Mouse (Mus musculus) forebrain, embryonic 12.5 days (tissue): ENCODE data around the gene 4932414N04Rik. TPM values are rescaled to one million over a fixed set of nuclear protein-coding genes. Genes with fewer than 3 reads are reported as not detected.
A peak's percentile ranks its signal among the peaks of the same experiment; 100 is the strongest.

Experiments
- ATAC-seq: fragments of 200-750 bp; cut with Nextera tagmentation; 2 replicates; pipeline ENCODE4 v1.8.0; 2017; ENCODE audit warnings: moderate TSS enrichment; ENCODE audit not compliant: low FRiP score
- H3K27ac ChIP-seq: fragments of 300-500 bp; sonication (generic); 2 replicates; pipeline ENCODE4 v1.5.1; 2016; ENCODE audit warnings: mild to moderate bottlenecking
- H3K27me3 ChIP-seq: fragments of 300-500 bp; sonication (generic); 2 replicates; pipeline ENCODE4 v1.6.1; 2016; ENCODE audit warnings: mild to moderate bottlenecking
- H3K36me3 ChIP-seq: fragments of 300-500 bp; sonication (generic); replicated peaks from 2 replicates; pipeline ENCODE4 v1.6.1; 2016; ENCODE audit warnings: mild to moderate bottlenecking
- H3K4me1 ChIP-seq: fragments of 300-500 bp; sonication (generic); 2 replicates; pipeline ENCODE4 v1.6.1; 2016
- H3K4me2 ChIP-seq: fragments of 300-500 bp; sonication (generic); 2 replicates; pipeline ENCODE4 v1.6.1; 2016; ENCODE audit warnings: mild to moderate bottlenecking, moderate library complexity
- H3K4me3 ChIP-seq: fragments of 300-500 bp; sonication (generic); replicated peaks from 2 replicates; pipeline ENCODE4 v1.5.1; 2016; ENCODE audit warnings: mild to moderate bottlenecking
- H3K9ac ChIP-seq: fragments of 300-500 bp; sonication (generic); 2 replicates; pipeline ENCODE4 v1.6.1; 2016; ENCODE audit warnings: mild to moderate bottlenecking
- H3K9me3 ChIP-seq: fragments of 300-500 bp; sonication (generic); 2 replicates; pipeline ENCODE4 v1.6.1; 2016
- WGBS: fragments of 180-500 bp; shearing (Covaris S2); methylation state at CpG from one replicate; pipeline ENCODE4 v1.1.7; 2016; 5-methylcytosine and 5-hydroxymethylcytosine counted together
- polyA plus RNA-seq: library from polyadenylated mRNA; unstranded; fragments of >200 nt; fragmentation: Nextera tagmentation; extraction: Ambion mirVana; gene quantifications from 2 replicates; pipeline ENCODE4 v1.2.1, GENCODE M21; 2016

Gene 4932414N04Rik
- polyA plus RNA-seq, 1 experiment from 2014 or later: not detected

- H3K9me3 ChIP-seq: no peaks in the 10 kb centered on the region
- H3K36me3 ChIP-seq: no peaks in the 10 kb centered on the region
- 74% methylated on average over 3 of the region's 3 CpGs for WGBS
- no peak overlapping the region for H3K27ac ChIP-seq
- no peaks in the 10 kb centered on the region for H3K27me3 ChIP-seq
- no peaks in the 10 kb centered on the region; the same call in 1 of the 2 replicates for H3K4me1 ChIP-seq
- no peak for ATAC-seq
- H3K4me2 ChIP-seq: no peak overlapping the region
- no peak overlapping the region for H3K4me3 ChIP-seq
- H3K9ac ChIP-seq: no peak overlapping the region
These were observed 130.9 kb downstream of the 4932414N04Rik start for GRCm38 (mm10) chr2:68787161-68787675.

DNA sequence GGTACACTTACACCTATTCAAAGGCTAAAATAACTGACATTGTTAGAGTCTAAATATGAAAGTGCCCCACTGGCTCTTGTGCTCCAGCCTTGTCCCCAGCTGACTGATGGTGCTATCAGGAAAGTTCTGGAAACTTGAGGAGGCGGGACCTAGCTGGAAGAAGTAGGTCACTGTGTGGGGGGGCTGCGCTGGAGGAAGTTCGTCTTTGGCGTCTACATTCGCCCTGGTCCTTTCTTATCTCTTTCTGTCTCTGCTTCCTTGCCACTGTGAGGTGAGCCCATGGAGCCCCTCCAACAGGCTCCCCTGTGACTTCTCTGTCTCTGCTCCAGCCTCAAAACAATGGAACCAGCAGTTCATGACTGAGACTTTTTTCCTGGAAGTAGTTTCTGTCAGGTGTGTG lies 136.0 kb downstream of the 4932414N04Rik start:
- Histone ChIP-seq H3K4me3 (no peak overlapping the region), H3K36me3 (no peaks in the 10 kb centered on the region)
- WGBS: 88% methylated on average over 5 of the region's 5 CpGs

GRCm38 (mm10) chr2:68793472-68793871 lies 137.2 kb downstream of the 4932414N04Rik start:
- H3K4me3 ChIP-seq: no peak overlapping the region
- no peak for ATAC-seq
- WGBS: 80% methylated on average over 1 of the region's 1 CpGs
- H3K9me3 ChIP-seq: no peaks in the 10 kb centered on the region
- no peak overlapping the region for H3K27ac ChIP-seq
- H3K4me1 ChIP-seq: peaks cover 7% of the 10 kb centered on the region; the same call in 1 of the 2 replicates
- no peaks in the 10 kb centered on the region for H3K36me3 ChIP-seq
- H3K27me3 ChIP-seq: no peaks in the 10 kb centered on the region
- no peak overlapping the region for H3K9ac ChIP-seq
- no peak overlapping the region for H3K4me2 ChIP-seq

More for the DNA sequence above, 136.0 kb downstream of the 4932414N04Rik start:
- H3K27me3 ChIP-seq: no peaks in the 10 kb centered on the region
- H3K4me2 ChIP-seq: no peak overlapping the region
- H3K9ac ChIP-seq: no peak overlapping the region
- peaks cover 7% of the 10 kb centered on the region; the same call in 1 of the 2 replicates for H3K4me1 ChIP-seq
- no peak for ATAC-seq
- no peak overlapping the region for H3K27ac ChIP-seq
- no peaks in the 10 kb centered on the region for H3K9me3 ChIP-seq

GRCm38 (mm10) chr2:68794181-68794580 lies 137.9 kb downstream of the 4932414N04Rik start:
- no peak overlapping the region for H3K4me2 ChIP-seq
- H3K9ac ChIP-seq: no peak overlapping the region
- 84% methylated on average over 5 of the region's 5 CpGs for WGBS
- H3K4me3 ChIP-seq: no peak overlapping the region
- peaks cover 7% of the 10 kb centered on the region; the same call in 1 of the 2 replicates for H3K4me1 ChIP-seq
- no peaks in the 10 kb centered on the region for H3K36me3 ChIP-seq
- no peaks in the 10 kb centered on the region for H3K27me3 ChIP-seq
- ATAC-seq: no peak
- H3K9me3 ChIP-seq: no peaks in the 10 kb centered on the region
- no peak overlapping the region for H3K27ac ChIP-seq

DNA sequence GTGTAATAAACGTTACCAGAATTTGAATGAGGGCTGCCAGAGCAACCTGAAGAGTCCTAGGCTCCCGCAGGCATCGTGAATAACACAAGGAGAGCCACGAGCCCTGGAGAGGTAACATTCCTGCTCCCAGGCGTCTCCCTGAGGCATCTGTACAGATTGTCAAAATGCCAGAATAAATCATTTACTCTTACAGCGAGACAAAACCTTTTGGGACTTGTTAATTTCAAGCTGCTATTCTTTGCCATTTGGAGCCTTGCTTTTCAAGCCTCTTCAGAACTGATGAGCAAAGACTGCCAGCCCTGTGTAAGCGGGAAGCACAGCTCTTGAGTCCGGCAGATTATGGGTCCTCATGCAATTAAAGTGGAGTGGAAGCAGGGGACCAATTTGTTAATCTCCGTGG lies 138.3 kb downstream of the 4932414N04Rik start:
- WGBS: 37% methylated on average over 9 of the region's 9 CpGs
- no peak overlapping the region for H3K9ac ChIP-seq
- H3K27me3 ChIP-seq: no peaks in the 10 kb centered on the region
- H3K4me3 ChIP-seq: no peak overlapping the region
- peaks cover 7% of the 10 kb centered on the region; the same call in 1 of the 2 replicates for H3K4me1 ChIP-seq
- no peak overlapping the region for H3K4me2 ChIP-seq
- H3K9me3 ChIP-seq: no peaks in the 10 kb centered on the region
- H3K36me3 ChIP-seq: no peaks in the 10 kb centered on the region
- 0 out of 2 replicates have a peak overlapping the region, but pooled peaks have one; percentile 5 for H3K27ac ChIP-seq
- ATAC-seq: peak; percentile 51; the same call in 1 of the 2 replicates

DNA sequence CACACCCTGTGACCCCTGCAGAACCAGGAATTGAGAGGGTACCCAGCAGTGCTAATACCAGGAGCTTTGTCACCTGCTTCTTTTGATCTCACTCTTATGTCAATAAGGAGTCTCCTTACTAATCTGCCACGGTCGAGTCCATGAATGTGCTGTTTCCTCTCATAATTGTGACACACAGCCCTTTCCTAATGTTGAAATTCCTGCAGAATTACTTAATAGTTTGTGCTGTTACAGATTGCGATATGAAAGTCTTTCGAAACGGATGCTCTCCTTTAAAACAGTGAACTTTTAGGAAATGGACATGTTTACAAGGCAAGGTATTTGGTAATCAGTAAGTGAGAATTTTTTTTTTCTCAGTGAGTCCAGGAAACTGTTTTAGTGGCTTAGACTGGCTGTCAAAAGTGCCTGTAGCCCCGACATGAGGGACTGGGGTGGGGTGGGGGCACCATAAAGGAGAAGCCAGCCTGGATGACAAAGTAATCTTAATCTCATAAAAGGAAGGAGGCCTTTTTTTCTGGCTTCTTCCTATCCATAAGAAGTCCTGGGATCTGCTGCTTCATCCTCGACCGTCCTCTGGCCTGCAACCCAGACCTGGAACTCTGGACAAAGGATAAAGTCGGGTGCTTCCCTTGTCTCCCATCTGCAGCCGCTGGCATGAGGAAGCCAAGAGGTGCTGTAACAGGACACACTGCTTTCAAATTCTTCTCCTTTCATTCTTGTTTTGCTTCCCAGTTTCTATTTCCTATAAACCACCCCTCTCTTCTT lies 139.9 kb downstream of the 4932414N04Rik start:
- H3K9ac ChIP-seq: no peak overlapping the region
- H3K27me3 ChIP-seq: no peaks in the 10 kb centered on the region
- 75% methylated on average over 10 of the region's 10 CpGs for WGBS
- no peaks in the 10 kb centered on the region for H3K9me3 ChIP-seq
- no peak overlapping the region for H3K27ac ChIP-seq
- no peak for ATAC-seq
- H3K36me3 ChIP-seq: no peaks in the 10 kb centered on the region
- H3K4me1 ChIP-seq: peaks cover 12% of the 10 kb centered on the region; the same call in 1 of the 2 replicates
- no peak overlapping the region for H3K4me3 ChIP-seq
- no peak overlapping the region for H3K4me2 ChIP-seq

- Histone ChIP-seq H3K4me1 (peaks cover 12% of the 10 kb centered on the region; the same call in 1 of the 2 replicates), H3K9me3 (no peaks in the 10 kb centered on the region), H3K4me2 (no peak overlapping the region), H3K27me3 (no peaks in the 10 kb centered on the region), H3K27ac (no peak overlapping the region), H3K9ac (no peak overlapping the region), H3K4me3 (no peak overlapping the region), H3K36me3 (no peaks in the 10 kb centered on the region)
- ATAC-seq: no peak
- WGBS: 81% methylated on average over 4 of the region's 4 CpGs
These were observed 140.8 kb downstream of the 4932414N04Rik start for GRCm38 (mm10) chr2:68797106-68797505.

Other genes with a start within 250 kb of the 4932414N04Rik start
- 43.6 and 45.8 TPM in 2 replicates for gene Stk39, start 184.2 kb upstream of the 4932414N04Rik start, polyA plus RNA-seq
- gene 4933409G03Rik, start 74.1 kb upstream of the 4932414N04Rik start, polyA plus RNA-seq: not detected in 2 replicates
- gene Cers6, start 205.0 kb downstream of the 4932414N04Rik start, polyA plus RNA-seq: 34.8 and 38.3 TPM in 2 replicates